Mouse (Mus musculus): Measurements from ENCODE around the gene Ppdpf.

DNA sequence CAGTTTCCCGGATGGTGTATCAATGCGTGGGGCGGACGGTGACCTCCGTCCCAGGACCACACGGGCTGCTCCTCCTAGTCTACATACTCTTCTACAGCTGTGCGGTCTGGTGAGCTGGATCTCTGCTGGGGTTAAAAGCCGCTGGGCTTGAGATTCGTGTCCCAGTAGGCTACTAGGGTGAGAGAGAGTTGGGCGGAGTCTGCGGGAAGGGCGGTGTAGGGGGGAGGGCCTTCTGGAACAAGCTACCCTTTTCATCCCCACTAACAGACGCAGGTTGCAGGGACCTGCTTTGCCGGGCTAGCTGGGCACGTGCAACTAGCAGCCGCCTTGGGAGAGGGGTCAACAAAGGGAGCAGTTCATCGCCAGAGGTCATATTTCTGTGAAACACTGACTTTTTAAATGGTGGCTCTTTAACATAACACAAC lies 26.0 kb downstream of the Ppdpf start, which contains the start of gene Srms:
- TF ChIP-seq CTCF (IDR thresholded peaks at IDR 0.05; ENCODE audit: extremely low read depth, insufficient read depth, low read length) (no peak), POLR2A (IDR thresholded peaks at IDR 0.05; ENCODE audit: extremely low read depth, insufficient read depth, low read length) (no peak)
